Mouse (Mus musculus): ENCODE measurements around the gene Armc8.

The Armc8 gene

DNA sequence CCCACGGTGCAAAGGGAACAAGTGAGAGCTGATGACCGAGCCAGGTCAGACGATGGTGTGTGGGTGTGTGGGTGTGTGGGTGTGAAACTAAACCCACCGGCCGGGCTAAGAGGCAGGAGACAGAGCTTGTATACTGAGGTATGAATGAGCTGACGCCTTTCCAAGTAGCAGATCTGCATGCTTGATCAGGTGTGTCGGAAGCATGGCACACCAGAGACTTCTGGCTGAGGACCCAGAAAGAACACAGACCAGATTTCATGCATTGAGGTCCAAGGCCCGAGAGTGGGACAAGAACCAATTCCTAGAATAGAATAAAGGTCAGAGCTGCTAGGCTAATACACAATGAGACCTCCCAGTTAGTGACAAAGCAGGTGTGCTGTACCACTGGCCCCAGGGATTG is 129.6 kb downstream of the Armc8 start:
- TF ChIP-seq GATA4 (IDR thresholded peaks at IDR 0.05; ENCODE audit: insufficient replicate concordance, low read length): no peak

DNA sequence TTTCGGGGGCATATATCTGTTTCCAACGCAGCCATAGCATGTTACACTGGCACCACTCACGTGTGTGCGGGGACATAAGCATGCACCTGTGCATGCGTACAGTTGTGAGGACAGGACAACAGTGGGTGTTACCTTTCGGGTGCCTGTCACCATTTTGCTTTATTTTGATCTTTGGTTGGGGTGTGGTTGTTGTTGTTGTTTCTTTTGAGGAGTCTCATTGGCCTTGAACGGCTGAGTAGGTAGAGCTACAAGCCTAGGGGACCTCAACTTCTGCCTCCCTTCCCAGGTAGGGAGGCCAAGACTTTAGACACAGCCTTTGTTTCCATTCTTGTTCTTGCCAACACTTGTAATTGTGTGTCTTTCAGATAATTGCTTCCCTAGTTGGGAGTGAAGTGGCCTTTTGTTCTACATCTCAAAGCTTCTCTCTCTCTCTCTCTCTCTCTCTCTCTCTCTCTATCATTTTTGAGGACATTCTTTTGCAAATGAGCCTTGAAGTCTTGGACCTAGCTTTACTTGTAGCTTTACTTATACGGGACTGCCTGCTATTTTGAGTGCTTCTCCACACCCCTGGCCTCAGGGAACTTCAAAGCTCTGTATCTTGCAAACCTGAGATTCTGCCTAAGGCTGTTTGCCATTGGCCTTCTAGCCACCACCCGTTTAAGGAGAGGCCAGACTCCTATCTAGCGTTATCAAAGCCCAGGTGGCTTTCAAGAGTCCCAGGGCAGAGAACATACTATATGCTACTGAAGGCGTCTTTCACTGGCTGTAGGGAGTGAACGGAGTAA is 130.7 kb downstream of the Armc8 start:
- no peak for TF ChIP-seq GATA4 (IDR thresholded peaks at IDR 0.05; ENCODE audit: insufficient replicate concordance, low read length)

DNA sequence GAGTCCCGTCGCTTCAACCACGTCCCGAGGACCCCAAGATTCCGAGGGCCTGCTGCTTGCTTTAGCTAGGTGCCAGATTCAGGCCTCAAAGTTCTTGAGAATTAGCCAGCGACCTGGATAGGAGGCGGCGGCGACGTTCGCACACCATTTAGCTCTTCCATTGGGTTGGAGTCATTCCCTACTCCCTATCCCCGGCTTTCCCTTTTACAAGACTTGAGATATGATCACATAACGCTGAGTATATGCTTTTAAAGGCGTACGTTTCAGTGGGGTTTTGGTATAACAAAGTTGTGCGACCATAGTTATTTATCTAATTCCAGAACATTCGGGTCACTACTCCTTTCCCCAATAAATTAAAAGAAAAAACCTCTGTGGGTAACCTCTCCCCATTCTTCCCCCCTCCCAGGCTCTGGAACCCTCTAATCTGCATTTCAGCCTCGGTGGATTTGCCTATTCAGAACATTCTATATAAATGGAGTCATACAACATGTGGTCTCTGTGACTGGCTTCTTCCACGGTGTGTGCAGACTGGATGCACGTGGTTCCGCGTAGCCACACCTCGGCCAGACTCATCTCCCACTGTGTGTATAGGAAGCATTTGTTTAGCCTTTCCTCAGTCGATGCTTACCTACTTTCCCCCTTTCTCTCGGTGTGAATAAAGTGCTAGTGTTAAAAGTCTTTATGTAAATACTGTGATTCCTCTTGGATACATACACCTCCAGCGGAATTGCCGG is 131.5 kb downstream of the Armc8 start, which contains the start of gene Mras:
TSS of gene Mras (minus strand) at position 351 of the 734 bp plus-strand sequence.
- no peak for TF ChIP-seq GATA4 (IDR thresholded peaks at IDR 0.05; ENCODE audit: insufficient replicate concordance, low read length)

DNA sequence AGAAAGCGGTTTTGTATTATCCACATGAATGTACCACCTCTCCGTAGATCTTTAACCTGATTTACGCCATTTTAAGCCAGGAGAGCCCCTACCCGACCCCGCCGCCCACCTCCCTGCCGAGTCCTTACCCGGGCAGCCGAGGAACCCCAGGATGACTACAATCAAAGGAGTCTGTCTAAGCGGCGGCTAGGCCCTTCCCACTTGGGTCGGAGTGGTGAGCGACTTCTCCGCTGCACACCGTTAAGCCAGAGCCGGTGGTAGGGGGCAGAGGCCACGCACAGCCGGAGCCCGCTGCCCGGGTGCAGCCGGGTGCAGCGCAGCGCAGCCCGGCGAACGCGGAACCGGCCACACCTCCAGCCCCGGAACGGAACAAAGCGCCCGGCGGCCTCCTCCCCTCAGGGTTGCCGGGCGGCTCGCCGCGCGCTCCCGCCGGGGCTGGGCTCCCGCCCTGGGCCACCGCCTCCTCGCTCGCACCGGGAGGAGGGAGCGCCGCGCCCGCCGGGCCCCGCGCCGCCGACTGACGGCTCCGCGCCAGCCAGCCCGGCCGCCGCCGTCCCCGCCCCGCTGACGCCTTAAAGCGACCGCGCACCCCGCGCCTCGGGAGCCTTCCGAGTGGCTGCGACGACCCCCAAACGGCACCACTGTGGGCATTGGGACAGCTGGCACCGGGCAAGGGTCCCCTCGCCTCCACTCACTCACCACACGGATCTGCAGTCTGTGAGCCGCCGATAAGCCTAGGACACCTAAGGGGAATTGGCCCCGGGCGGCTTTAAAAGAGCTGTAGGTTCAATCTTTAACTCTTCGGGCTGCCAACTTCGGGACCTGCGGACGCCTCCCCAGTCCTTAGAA is 132.3 kb downstream of the Armc8 start:
- no peak for TF ChIP-seq GATA4 (IDR thresholded peaks at IDR 0.05; ENCODE audit: insufficient replicate concordance, low read length)

DNA sequence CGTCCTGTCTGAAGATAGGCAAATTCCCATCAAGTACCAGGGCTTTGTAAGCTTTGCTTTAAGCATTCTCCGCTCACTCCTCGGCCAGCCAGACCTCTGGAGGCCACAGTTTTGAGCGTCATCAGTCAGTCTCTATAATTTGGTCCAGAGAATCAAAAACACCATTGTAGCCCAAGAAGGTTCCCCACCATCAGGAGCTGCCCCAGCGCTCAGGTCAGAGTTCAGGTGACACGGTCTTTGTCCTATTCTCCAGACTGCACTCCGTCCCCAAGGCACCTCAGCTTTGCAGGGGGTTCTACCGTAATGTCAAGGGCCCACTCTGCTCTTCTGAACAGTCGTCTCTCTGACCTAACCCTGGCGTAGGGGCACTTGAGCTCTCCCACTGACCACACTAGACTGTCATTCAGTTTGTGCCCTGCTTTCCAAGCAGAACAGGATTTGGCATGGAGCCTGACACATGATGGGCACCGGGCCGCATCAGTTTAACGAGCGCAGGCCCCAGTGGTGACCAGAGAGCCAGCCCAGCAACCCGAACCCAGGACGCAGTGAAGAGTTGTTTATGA is 133.0 kb downstream of the Armc8 start:
- TF ChIP-seq GATA4 (IDR thresholded peaks at IDR 0.05; ENCODE audit: insufficient replicate concordance, low read length): no peak

DNA sequence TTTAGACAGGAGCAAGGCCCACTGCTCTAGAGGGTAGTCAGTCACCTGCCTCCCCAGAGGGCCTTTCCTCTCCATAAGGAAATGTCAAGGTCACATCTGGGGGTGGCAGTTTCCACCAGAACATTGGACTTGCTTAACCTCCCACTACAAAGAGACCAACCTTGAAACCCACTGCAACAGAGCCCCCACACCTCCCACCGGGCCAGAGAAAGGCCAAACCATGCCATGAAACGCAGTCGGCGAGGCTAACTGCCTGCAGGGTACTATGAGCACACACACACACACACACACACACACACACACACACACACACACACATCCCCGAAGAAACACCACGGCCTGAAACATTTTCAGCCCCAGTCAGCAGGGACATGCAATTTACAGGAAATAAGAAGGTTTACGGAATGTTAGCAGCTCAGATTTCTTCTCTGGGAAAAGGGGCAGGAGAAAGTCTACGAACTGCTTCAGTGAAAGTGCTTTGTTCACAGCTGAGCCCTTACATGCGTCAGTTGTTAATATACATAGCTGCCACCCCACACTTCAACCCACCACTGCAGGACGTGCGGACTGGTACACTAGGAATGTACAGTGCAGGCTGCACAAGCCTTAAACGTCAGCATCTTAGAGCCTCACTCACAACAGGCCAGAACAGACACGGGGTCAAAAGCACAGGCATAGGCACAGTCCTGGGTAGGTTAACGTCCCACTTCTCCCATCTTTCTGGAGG is 133.6 kb downstream of the Armc8 start:
- TF ChIP-seq GATA4 (IDR thresholded peaks at IDR 0.05; ENCODE audit: insufficient replicate concordance, low read length): no peak

DNA sequence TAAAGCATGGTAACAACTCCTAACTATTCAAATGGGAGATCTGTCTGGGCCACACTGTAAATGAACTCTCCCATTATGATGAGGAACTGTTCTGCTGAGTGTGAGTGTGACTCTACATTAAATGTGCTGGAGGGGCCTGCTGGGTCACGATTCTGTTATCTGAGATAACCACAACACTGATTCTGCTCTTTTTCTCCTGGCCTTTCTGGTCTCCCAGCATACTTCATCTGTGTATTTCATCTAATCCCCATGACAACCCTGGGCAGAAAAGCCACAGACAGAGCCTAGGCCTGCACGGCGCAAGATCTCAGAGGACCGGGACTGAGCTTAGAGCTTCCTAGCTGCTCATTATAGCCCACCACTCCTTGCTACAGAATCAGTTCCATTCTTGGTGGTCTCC is 136.2 kb downstream of the Armc8 start:
- TF ChIP-seq GATA4 (IDR thresholded peaks at IDR 0.05; ENCODE audit: insufficient replicate concordance, low read length): no peak

DNA sequence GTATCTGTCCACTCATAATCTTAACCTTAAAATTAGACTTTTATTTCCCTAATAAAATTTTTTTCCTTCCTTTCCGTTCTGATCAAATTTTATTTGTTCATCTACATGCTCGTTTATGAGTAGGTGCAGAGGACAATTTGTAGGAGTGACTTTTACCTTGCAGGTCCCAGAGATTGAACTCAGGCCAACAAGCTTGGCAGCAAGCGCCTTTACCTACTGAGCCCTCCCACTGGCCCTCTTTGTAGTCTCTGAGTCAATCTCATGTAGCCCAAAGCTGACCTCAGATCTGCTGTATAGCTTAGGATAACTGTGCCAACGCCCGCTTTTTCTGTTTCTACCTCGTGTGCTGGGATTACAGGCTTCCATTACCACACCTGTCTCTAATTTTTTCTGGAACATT is 136.7 kb downstream of the Armc8 start:
- no peak for TF ChIP-seq GATA4 (IDR thresholded peaks at IDR 0.05; ENCODE audit: insufficient replicate concordance, low read length)

DNA sequence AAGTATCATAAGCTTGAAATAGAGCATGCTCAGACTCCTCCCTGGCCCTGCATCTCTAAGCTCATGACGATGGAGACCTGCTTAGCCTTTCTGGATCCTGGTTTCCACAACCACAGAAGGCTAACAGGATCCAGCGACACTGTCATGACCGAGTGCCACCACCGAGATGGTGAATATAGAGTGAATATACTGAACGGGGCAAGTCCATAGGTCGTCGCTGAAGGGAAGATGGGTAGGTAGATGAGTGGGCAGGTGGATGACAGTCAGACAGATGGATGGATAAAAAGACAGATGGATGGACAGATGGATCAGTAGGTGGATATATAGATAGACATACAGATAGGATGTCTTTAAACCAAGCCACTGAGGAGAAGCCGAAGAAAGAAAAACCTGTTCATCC is 137.4 kb downstream of the Armc8 start:
- no peak for TF ChIP-seq GATA4 (IDR thresholded peaks at IDR 0.05; ENCODE audit: insufficient replicate concordance, low read length)

DNA sequence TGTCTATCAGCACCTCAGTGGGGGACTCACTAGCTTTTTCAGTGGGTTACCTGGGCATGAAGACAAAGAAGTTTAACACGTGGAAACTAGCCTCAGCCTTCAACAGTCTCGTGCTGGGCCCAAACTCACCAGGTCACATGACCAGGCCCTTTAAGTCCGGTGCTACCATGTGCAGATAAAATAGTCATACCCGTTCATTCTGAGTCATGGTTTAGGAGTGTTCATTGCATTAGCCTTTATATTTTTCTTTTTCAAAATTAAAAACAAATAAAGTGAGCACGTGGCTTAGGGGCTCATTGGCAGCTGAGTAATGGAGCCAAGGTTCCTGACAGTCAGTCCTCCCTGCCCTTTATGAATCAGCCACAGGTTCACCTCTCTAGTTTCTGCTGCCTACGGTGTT is 137.9 kb downstream of the Armc8 start:
- TF ChIP-seq GATA4 (IDR thresholded peaks at IDR 0.05; ENCODE audit: insufficient replicate concordance, low read length): no peak

DNA sequence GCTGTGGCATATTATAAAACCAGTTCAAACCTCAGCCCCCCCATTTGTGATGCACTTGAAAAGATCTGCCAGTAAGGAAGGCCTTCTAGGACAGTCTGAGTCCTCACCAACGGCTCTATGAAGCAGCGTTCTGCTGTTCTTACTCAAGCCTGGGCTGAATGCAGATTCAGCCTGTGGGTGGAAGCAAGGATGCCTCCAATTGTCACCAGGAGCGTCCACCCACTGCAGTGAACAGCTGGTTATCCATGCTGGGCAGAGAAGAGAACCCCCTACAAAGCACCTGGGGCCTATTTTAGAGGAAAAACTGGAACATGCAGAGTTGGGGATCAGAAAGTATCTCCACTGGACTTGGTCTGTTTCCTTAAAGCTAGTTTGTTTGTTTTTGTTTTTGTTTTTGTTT is 138.9 kb downstream of the Armc8 start:
- no peak for TF ChIP-seq GATA4 (IDR thresholded peaks at IDR 0.05; ENCODE audit: insufficient replicate concordance, low read length)

DNA sequence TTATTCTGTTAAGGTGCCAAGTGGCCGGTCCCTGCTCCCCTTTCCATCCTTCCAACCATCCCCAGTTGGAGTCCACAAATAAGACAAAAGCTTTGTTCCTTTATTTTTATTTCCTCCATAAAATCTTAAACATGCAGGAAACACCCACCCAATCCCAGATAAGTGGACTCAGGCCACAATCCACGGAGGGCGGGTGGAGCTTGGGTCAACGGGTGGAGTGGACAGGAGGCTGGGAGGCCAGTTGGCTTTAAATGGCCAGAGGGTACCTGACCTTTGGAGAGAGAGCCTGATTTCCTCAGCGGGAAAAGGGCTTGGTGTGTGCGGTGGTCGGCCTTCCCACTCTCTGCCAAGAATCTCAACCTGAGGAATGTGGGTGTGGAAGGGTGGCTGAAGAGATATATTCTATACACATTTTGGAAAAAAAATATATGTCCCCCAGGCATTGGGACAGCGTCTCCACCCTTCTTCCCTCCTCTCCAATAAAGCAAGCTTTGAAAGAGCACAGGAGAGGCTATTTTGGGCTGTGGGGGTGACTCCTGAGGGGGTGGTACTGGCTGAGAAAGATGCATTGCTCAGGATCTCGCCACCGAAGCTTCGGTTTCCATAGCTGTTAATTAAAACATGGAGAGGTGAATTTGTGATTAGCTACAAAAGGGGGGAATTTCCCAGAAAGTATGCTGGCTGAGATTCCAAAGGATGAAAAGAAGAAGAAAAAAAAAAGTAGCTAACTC is 139.9 kb downstream of the Armc8 start:
- no peak for TF ChIP-seq GATA4 (IDR thresholded peaks at IDR 0.05; ENCODE audit: insufficient replicate concordance, low read length)
